Mouse (Mus musculus) megakaryocyte, embryonic 14.5 days (primary cell): ENCODE data around the gene Tnxb.

ENCODE experiments used
- FLI1 ChIP-seq: IDR thresholded peaks from 2 replicates; pipeline ENCODE4 v1.6.1; 2012; ENCODE audit warnings: low read length, inconsistent platforms, mixed read lengths
- GATA1 ChIP-seq: IDR thresholded peaks from 3 replicates; pipeline ENCODE4 v1.6.1; 2012; ENCODE audit warnings: mixed read lengths, low read length, inconsistent platforms, borderline replicate concordance

DNA sequence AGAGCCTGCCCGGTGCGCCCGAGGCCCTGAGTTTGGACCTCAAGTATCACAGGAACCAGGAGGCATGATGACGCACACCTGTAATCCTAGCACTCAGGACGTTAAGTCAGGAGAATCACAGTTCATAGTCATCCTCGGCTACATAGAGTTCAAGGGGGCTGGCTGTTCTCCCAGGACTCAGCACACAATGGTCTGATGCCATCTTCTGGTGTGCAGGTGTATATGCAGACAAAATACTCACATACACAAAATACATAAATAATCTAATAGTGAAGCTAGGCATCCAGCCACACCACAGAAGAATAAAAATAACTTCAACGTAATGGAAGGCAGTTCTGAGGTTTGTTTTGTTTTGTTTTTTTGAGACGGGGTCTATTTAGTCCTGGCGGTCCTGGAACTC lies 47.2 kb upstream of the Tnxb start:
- TF ChIP-seq GATA1 (no peak), FLI1 (no peak)
